Mouse (Mus musculus) heart, adult 8-10 months (tissue): ENCODE measurements around the gene Icam2. TPM values are rescaled to one million over a fixed set of nuclear protein-coding genes. Genes with fewer than 3 reads are reported as not detected.
"Not testable (repeated sequence)": the region's sequence is repeated elsewhere in the genome, so short reads cannot be mapped to it uniquely, and the experiment has no call there.

Source experiments
- DNase-seq: peaks from one replicate; pipeline ENCODE4 v3.0.0; 2022; ENCODE audit warnings: low spot score
- total RNA-seq, 4 experiments: library from RNA; stranded (reverse); gene quantifications; 2 replicates each; pipeline ENCODE4 v1.2.4; 2022

Gene Icam2
- 10 to 100 TPM; 15.6 to 28.2 (median 21.5) TPM for total RNA-seq

- peak; percentile 25 for DNase-seq
These were observed at the start of gene Icam2 for GRCm38 (mm10) chr11:106387791-106388216. TSS of gene Icam2 (minus strand) at chr11:106388075.

- no peak for DNase-seq
These were observed 49.7 kb upstream of the Icam2 start for GRCm38 (mm10) chr11:106437543-106437942.

GRCm38 (mm10) chr11:106437039-106437438 lies 49.2 kb upstream of the Icam2 start:
- DNase-seq: no peak

- DNase-seq: no peak
These were observed 42.5 kb upstream of the Icam2 start for GRCm38 (mm10) chr11:106430392-106430791.

GRCm38 (mm10) chr11:106429689-106430088 lies 41.8 kb upstream of the Icam2 start:
- DNase-seq: no peak

DNA sequence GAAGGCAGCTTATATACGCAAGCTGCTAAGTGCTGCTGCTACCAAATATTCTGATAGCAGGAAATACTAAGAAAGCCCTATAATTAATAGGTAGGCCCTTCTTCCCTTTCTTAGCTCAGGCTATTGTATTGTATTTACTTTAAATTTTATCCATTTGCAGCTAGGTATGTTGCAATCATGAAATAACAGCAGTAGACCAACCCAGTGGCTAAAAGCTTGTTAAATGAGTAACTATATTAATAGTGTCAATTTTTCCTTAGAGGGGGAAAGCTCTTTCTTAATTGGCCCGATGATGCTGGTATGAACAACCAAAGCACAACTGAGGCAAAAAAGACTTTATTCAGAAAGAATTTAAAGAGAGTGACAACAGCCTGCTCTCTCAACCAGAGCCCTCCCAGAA lies 40.7 kb upstream of the Icam2 start:
- DNase-seq: no peak

DNA sequence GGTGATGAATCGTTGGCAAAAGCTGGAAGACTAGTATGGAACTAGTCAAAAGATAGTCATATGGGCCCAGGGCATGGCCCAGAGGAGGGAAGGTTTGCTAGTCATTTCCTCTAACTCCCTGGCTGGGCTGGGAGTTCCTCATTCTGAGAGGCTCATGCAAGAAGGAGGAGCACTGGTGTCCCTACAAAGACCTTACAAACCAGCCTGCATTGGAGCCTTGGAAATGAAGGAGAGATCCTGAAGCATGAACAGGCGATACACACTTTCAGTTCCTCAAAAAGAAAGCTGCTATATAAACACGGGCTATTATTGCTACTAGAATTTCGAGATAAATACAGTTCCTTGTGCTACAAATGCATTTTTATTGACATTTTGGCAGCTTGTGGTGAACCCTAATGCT lies 40.2 kb upstream of the Icam2 start:
- peak; percentile 30 for DNase-seq

DNA sequence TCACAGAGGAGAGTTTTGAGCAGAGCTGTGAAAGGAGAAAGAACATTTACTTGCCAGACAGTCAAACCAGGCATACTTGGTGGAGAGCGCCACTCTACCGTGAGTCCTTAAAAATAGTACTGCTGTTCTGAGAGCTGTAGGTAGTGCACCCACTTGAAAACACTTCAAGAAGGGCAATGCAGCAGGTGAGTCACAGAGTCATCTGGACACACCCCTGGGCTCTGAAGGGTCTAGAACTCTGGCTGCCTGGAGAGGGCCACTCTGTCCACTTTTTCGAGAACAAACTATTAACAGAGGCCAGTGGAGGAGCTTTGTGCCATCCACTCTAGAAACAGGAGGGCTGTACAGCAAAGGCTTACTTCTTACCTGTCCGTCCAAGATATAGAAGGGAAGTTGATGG lies 38.6 kb upstream of the Icam2 start:
- DNase-seq: no peak

GRCm38 (mm10) chr11:106425201-106425600 lies 37.3 kb upstream of the Icam2 start:
- no peak for DNase-seq

DNA sequence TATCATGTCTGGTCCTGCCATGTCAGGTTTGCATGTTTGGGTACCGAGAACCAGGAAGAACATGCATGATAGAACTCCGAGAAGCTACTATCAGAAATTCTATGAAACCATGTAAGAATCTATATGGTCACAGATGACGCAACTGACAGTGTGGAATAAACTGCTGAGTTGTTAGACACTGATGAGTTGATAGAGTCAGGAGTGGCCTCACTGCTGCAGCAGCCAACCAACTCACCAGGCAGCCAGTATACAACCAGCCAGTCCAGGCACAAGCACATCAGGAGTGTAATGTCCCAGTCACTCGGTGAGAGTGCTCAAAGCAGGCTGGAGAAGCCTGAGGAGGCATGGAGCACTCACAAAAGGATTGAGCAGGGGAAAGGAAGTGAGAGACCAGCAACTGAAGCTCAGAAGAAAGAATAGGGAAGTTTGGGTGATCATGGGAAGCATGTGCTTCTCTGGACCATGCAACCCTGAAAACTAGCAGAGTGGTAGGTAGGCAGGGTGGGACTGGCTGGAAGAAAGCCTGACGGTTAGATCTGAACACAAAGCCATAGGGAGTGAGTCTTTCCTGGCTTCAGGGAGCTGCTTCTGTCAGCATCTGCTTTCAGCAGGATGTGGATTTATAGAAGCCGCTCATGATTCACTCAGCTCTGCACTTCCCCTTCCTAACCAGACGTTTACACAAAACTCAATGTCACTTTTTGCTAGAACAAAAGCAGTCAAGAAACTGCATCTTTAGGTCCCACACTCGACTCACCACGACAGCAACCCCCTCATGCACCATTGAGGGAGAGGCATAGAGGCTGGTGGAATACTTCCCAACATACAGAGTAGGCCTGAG lies 31.6 kb upstream of the Icam2 start:
- DNase-seq: no peak

- DNase-seq: peak; percentile 81
These were observed 30.8 kb upstream of the Icam2 start for GRCm38 (mm10) chr11:106418622-106419196.

- DNase-seq: no peak
These were observed 30.0 kb upstream of the Icam2 start for GRCm38 (mm10) chr11:106417860-106418259.

GRCm38 (mm10) chr11:106416331-106416730 lies 28.5 kb upstream of the Icam2 start:
- DNase-seq: no peak

DNA sequence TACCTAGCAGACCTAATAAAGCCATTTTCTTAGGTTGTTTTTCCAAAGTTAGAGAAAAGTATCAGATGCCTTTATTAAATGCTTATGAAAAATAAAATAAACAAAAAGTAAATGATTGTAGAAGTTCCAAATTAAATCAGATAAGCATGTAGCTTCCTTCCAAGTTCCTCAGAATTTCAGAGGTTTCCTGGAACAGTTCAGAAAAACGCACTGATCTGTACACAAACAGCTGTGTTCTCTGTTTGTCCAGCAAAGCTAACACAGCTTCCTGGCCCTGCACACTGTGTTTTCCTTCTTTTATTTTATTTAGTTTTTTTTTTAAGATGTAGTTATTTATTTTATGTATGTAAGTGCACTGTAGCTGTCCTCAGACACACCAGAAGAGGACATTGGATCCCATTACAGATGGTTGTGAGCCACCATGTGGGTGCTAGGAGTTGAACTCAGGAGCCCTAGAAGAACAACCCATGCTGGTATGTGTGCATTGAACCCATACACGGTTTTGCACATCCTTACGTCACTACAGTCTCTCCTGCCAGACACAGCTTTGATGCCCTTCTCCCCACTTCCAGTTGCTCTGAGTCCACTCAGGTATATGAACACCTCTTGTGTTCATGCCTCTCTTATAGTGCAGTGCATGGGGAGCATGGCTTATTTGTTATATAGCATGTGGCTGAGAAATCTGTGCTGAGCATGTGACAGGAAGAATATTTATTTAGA lies 24.9 kb upstream of the Icam2 start:
- no peak for DNase-seq

- no peak for DNase-seq
These were observed 23.3 kb upstream of the Icam2 start for GRCm38 (mm10) chr11:106411157-106411556.

DNA sequence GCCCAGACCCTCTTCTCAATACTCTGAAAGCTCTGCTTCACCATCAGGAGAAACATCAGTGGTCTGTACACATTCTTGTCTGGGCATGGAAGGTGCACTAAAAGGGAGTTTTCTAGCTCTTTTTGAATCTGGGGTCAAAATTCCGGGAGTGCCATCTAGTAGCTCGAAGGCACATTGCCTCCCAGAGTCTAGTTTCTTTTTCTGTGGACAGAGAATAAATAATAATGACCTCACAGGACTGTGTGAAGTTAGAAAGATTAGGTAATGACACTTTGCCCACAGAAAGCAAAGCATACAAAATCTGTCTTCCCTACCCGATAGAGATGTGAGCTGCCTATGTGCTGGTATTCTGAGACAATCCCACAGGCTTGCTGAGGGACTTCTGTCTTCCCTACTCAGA lies 22.6 kb upstream of the Icam2 start:
- DNase-seq: no peak

DNA sequence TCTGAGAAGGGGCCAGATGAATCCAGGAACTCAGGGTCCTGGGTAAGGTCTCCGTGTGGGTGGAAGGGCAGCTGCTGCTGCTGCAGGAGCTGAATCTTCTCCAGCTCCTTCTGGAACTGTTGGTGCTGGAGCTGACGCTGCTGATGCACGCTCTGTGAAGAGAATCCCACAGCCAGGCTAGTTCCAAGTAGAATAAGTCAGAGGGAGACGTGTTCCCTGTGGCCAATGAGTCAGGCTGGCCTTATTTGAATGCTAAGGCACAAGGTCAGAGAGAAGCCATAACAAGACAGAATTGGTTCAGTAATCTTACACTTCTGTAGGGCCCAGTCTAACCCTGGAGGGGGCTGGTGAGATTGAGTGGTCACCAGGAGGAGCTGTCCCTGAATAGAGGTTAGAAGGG lies 22.1 kb upstream of the Icam2 start:
- no peak for DNase-seq

GRCm38 (mm10) chr11:106398481-106398880 lies 10.6 kb upstream of the Icam2 start:
- no peak for DNase-seq

DNA sequence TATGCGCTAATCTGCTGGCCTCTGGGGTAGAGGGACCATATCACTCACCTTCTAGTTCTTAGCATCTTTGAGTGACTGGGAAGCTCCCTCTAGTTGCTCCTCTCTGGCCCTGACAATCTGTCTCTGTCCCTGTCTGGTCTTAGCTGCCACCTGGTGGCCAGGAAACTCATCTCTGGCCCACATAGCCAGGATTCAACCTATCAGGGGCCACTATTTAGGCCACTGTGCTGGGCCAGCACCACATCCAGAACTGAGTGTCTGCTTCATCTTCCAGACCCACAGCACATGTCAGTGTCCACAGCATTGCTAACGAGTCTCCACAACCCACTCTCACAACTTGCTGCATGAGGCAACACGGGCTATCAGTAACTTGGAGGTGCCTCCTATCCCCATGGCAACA lies 9.8 kb upstream of the Icam2 start:
- DNase-seq: no peak

GRCm38 (mm10) chr11:106394055-106394454 lies 6.2 kb upstream of the Icam2 start:
- not testable (repeated sequence) for DNase-seq

DNA sequence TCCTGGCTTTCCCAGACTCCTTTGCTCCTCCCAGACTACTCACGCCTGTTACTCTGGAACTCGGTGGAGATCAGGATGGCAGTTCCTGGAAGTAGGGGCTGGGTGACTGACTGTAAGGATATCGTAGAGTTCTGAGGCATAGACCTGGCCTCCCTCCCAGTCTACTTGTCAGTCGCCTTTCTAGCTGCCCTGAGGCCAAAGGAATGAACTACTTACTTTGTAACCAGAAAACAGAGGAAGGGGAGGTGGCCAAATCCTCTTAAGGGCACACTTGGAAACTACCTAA lies 5.4 kb upstream of the Icam2 start:
- DNase-seq: no peak

GRCm38 (mm10) chr11:106392597-106393330 lies 4.9 kb upstream of the Icam2 start:
- no peak for DNase-seq
